Mouse (Mus musculus) testis, adult 10 weeks (tissue): ENCODE results near the gene Tmem201. TPM values are rescaled to one million over a fixed set of nuclear protein-coding genes. Genes with fewer than 3 reads are reported as not detected.

Experiments
- polyA plus RNA-seq: library from polyadenylated mRNA; stranded (reverse); fragments of 350-450 nt; fragmentation: Illumina TruSeq; extraction: RNeasy Lipid Tissue Mini Kit (QIAGEN cat#74804); gene quantifications from one replicate; pipeline ENCODE4 v1.2.3, GENCODE M21; 2014; ENCODE audit warnings: low read depth, low replicate concordance

The Tmem201 gene
- polyA plus RNA-seq, result 0.74 TPM

DNA sequence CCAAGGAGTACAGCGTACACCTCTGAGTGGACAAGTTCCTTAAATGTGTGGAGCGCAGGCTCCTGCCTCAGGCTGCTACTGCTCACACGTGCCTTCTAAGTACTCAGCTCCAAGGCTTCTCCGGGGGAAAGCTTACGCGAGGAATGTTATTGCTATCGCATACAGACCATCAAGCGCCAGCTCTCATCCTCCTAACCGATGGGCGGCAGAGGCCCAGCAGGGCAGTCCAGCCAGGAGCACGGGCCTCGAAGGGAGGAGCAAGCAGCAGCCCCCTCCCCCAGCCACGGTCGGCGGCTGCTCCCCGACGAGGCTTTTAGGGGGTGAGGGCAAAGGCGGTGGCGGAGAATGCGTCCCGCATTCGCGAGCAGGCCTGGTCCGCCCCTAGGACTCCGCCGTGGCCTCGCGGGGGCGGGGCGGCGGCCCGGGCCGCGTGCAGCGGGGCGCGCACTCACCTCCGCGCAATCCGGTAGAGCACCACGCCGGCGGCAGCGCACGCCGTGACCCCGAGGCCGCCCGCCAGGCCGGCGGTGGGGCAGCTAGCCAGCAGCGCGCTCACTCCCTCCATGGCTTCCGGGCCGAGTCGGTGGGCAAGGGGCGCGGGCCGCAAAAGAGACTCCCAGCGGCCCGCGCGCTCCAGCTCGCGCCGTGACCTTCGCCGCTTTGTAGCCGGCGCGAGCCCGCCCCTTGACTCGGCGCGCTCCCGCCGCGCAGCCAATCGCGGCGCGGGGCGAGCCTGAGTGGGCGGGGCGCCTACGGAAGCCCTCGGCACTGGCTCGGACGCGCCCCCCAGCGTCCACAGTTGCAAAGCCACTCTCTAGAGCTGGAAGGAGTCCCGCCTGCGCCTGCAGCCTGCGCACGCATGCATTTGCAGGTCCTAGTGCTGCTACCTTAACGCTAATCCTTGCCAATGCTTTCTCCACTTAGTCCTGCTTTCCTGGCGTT, at the start of gene Tmem201:
Gene Tmem201 (minus strand): TSS at position 662 of the 942 bp plus-strand sequence.

DNA sequence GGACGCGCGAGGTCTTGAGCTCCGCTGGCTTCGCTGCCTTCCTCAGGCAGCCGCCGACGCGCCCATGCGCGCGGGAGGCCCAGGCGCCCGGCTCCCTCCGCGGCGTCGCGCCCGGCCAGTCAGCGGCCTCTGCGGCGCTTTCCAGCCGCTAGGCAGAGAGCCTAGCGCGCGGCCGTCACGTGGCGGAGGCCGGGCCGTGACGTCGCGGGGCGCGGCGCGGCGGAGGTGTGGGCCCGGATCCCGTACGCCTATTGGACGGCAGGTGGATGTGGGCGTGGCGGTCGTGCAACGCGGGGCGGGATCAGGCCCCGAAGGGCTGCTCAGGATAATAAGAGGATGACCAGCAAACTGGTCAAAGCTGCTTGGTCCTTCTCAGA, 36.2 kb upstream of the Tmem201 start, which contains the start of gene Slc25a33:
Gene Slc25a33 (minus strand): TSS at position 184 of the 377 bp plus-strand sequence.

GRCm38 (mm10) chr4:149702210-149702979, 35.4 kb downstream of the Tmem201 start, which contains the start of gene Pik3cd:
Pik3cd (minus strand) TSS chr4:149702571.

Other genes starting within 250 kb of the Tmem201 start
- 1.3 TPM for gene Ctnnbip1, start 219.8 kb downstream of the Tmem201 start, polyA plus RNA-seq
- 5.9 TPM for gene Clstn1, start 151.6 kb downstream of the Tmem201 start, polyA plus RNA-seq
- gene Pik3cd, start 35.5 kb downstream of the Tmem201 start, polyA plus RNA-seq, result 1.5 TPM
- gene Slc25a33, start 36.2 kb upstream of the Tmem201 start, polyA plus RNA-seq, result 32.3 TPM
- 5.2 TPM for gene Spsb1, start 217.0 kb upstream of the Tmem201 start, polyA plus RNA-seq